Mouse (Mus musculus) CH12.LX (cell line): ENCODE data around the gene Atp6v1g2.

Experiments
- CHD1 ChIP-seq: IDR thresholded peaks from 2 replicates; pipeline ENCODE4 v1.6.1; 2012; ENCODE audit warnings: low read depth, low read length, improper control_type of control experiment, inconsistent platforms
- CTCF ChIP-seq, 2 experiments: IDR thresholded peaks in 1 of 2; conservative IDR thresholded peaks in 1 of 2; 2 replicates each; pipeline ENCODE4 v1.5.1; 2011 to 2012; ENCODE audit warnings: low read depth in 2 of 2, low read length in 2 of 2, improper control_type of control experiment in 1 of 2, inconsistent platforms in 1 of 2, mild to moderate bottlenecking in 1 of 2, moderate library complexity in 1 of 2
- EP300 ChIP-seq: IDR thresholded peaks from 2 replicates; pipeline ENCODE4 v1.6.1; 2011; ENCODE audit warnings: low read length, improper control_type of control experiment
- KAT2A ChIP-seq: IDR thresholded peaks from 2 replicates; pipeline ENCODE4 v1.6.1; 2012; ENCODE audit warnings: low read length, improper control_type of control experiment, inconsistent platforms; ENCODE audit not compliant: insufficient replicate concordance
- MAX ChIP-seq: IDR thresholded peaks from 2 replicates; pipeline ENCODE4 v1.6.1; 2011; ENCODE audit warnings: low read length, improper control_type of control experiment
- POLR2A ChIP-seq: IDR thresholded peaks from 2 replicates; pipeline ENCODE4 v1.6.1; 2011; ENCODE audit warnings: low read depth, mild to moderate bottlenecking, improper control_type of control experiment, low read length
- RAD21 ChIP-seq: IDR thresholded peaks from 2 replicates; pipeline ENCODE4 v1.6.1; 2011; ENCODE audit warnings: low read depth, mild to moderate bottlenecking, low read length, improper control_type of control experiment, moderate library complexity
- SMC3 ChIP-seq: IDR thresholded peaks from 2 replicates; pipeline ENCODE4 v1.6.1; 2011; ENCODE audit warnings: low read depth, low read length, improper control_type of control experiment
- USF2 ChIP-seq: conservative IDR thresholded peaks from 2 replicates; pipeline ENCODE4 v1.6.1; 2011; ENCODE audit warnings: low read depth, low read length, improper control_type of control experiment
- ZNF384 ChIP-seq: IDR thresholded peaks from 2 replicates; pipeline ENCODE4 v1.6.1; 2012; ENCODE audit warnings: low read depth, low read length, improper control_type of control experiment, inconsistent platforms

DNA sequence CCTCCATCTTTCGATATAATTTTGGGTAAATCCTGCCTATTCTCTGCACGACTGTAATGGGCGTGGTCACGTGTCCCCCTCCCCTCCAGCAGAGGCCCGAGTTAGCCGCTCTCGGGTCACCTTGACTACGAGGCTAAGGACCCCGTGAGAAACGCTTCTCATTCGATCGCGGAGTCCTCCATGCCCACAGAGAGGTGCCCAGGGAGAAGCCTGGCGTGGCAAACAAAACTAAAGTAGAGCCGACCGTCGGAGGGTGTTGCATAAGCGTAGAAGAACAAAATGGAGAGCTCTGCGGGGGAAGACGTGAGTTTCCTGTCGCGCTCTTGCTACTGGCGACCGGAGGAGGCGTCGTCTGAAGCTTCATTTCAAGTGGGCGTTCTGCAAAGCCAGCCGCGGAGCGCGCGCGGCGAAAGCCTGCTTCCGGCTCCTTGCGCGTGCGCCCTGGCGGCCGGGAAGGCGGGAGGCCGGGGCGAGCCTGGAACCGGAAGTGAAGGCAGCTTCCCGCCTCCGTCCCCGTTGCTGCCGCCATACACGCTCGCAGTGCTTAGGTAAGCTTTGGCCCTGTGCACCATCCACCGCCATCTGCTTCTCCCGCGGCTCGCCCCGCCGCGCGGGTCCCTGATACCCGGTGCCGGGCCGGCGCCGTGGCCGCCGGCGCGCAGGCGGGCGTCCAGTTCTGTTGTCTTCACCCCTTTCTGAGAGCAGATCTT lies 8.0 kb downstream of the Atp6v1g2 start, which contains the start of gene Ddx39b:
- peak; percentile 97 for TF ChIP-seq KAT2A
- peak; percentile 100 for TF ChIP-seq MAX
- TF ChIP-seq CHD1, result peak; percentile 79; the same call in 1 of the 2 replicates
- no peak for TF ChIP-seq EP300
- TF ChIP-seq CTCF (conservative IDR thresholded peaks at IDR 0.05 in 1 of 2, IDR thresholded peaks at IDR 0.05 in 1 of 2; ENCODE audit: low read depth in 2 of 2, low read length in 2 of 2), result 0 out of 4 replicates have a peak, but pooled peaks of 1 of the 2 experiments have one; percentile 17
- TF ChIP-seq RAD21, result no peak
- TF ChIP-seq SMC3, result no peak
- peak; percentile 81 for TF ChIP-seq POLR2A
- TF ChIP-seq USF2, result peak; percentile 94
- TF ChIP-seq ZNF384, result no peak
